Comparison of ENCODE assay signal across 8 mouse cellular contexts in genomic region chr10:81106113-81106721, GRCm38 (mm10). TPM values are rescaled to one million over a fixed set of nuclear protein-coding genes. Genes with fewer than 3 reads are reported as not detected.
A peak's percentile ranks its signal among the peaks of the same experiment; 100 is the strongest.
DNase-seq lines count a peak whose midpoint lies in the region; ATAC-seq lines count a peak whose summit lies in the region.

No protein-coding gene starts in this region.

- ATAC-seq in hindbrain, embryonic 12.5 days (ENCODE audit: low FRiP score) = peak; percentile 87

- H3K27ac ChIP-seq in hindbrain, embryonic 12.5 days = peak overlapping the region; percentile 99

- H3K9ac ChIP-seq in hindbrain, embryonic 12.5 days = peak overlapping the region; percentile 97

- H3K36me3 ChIP-seq in hindbrain, embryonic 12.5 days = peaks cover 31% of the 10 kb centered on the region

- H3K27me3 ChIP-seq in hindbrain, embryonic 12.5 days = no peaks in the 10 kb centered on the region

- H3K9me3 ChIP-seq in hindbrain, embryonic 12.5 days (replicated peaks) = no peaks in the 10 kb centered on the region

- peak overlapping the region; percentile 95 for H3K4me3 ChIP-seq in hindbrain, embryonic 12.5 days

- under 1% methylated on average over 34 of the region's 35 CpGs for WGBS in hindbrain, embryonic 12.5 days

- H3K4me2 ChIP-seq in hindbrain, embryonic 12.5 days (replicated peaks) = peak overlapping the region; percentile 75

- H3K4me1 ChIP-seq in hindbrain, embryonic 12.5 days = peaks cover 20% of the 10 kb centered on the region

- peak; percentile 96 for DNase-seq in Muller cell, postnatal 12 days (ENCODE audit: inconsistent ontology term)
- peak; percentile 85 for DNase-seq in cerebellum, adult 9-10 months
- DNase-seq in frontal cortex, adult 2 months (ENCODE audit: extremely low spot score in 1 of 2, low spot score in 1 of 2) = peak; percentile 50 to 78
- peak; percentile 85 to 86 for DNase-seq in layer of hippocampus, postnatal 14 days (ENCODE audit: low spot score in 2 of 2)
- DNase-seq in lung, postnatal 36 days = peak; percentile 86
- peak; percentile 91 for DNase-seq in retina, embryonic 14.5 days (ENCODE audit: low spot score)
- peak; percentile 94 for DNase-seq in thymus, postnatal 4 days

RNA-seq across cellular contexts. Expression of gene Map2k2, which starts 0.5 kb away (rescaled TPM):
- 189 and 202 TPM in 2 replicates for polyA plus RNA-seq in frontal cortex, adult 2 months (2012; rRNA removed)
- polyA plus RNA-seq in hindbrain, embryonic 12.5 days (2016; fragmentation: Nextera tagmentation; extraction: Ambion mirVana) = 223 and 232 TPM in 2 replicates
- total RNA-seq in layer of hippocampus, postnatal 14 days (2021) = 100 to 1,000 TPM; 132 to 134 TPM

RNA-seq across cellular contexts. Expression of gene Creb3l3, which starts 7.5 kb away (rescaled TPM):
- 0.44 and 0.63 TPM in 2 replicates for polyA plus RNA-seq in frontal cortex, adult 2 months (2012; rRNA removed)
- polyA plus RNA-seq in hindbrain, embryonic 12.5 days (2016; fragmentation: Nextera tagmentation; extraction: Ambion mirVana) = 0.12 and 0.46 TPM in 2 replicates
- under 1 TPM; 0.17 to 0.46 TPM for total RNA-seq in layer of hippocampus, postnatal 14 days (2021)

RNA-seq across cellular contexts. Expression of gene Zbtb7a, which starts 28.8 kb away (rescaled TPM):
- polyA plus RNA-seq in frontal cortex, adult 2 months (2012; rRNA removed) = 45.1 and 46.0 TPM in 2 replicates
- 17.7 and 18.2 TPM in 2 replicates for polyA plus RNA-seq in hindbrain, embryonic 12.5 days (2016; fragmentation: Nextera tagmentation; extraction: Ambion mirVana)
- 10 to 100 TPM; 61.6 to 63.6 TPM for total RNA-seq in layer of hippocampus, postnatal 14 days (2021)

RNA-seq across cellular contexts. Expression of gene Thop1, which starts 36.4 kb away (rescaled TPM):
- 60.8 and 63.1 TPM in 2 replicates for polyA plus RNA-seq in frontal cortex, adult 2 months (2012; rRNA removed)
- 57.5 and 58.0 TPM in 2 replicates for polyA plus RNA-seq in hindbrain, embryonic 12.5 days (2016; fragmentation: Nextera tagmentation; extraction: Ambion mirVana)
- 10 to 100 TPM; 52.6 TPM for total RNA-seq in layer of hippocampus, postnatal 14 days (2021)

RNA-seq across cellular contexts. Expression of gene Sgta, which starts 46.2 kb away (rescaled TPM):
- polyA plus RNA-seq in frontal cortex, adult 2 months (2012; rRNA removed) = 207 and 208 TPM in 2 replicates
- polyA plus RNA-seq in hindbrain, embryonic 12.5 days (2016; fragmentation: Nextera tagmentation; extraction: Ambion mirVana) = 259 and 269 TPM in 2 replicates
- 100 to 1,000 TPM; 169 to 174 TPM for total RNA-seq in layer of hippocampus, postnatal 14 days (2021)

Comparison
In these comparisons a context has a peak if more than half of its experiments do, and no peak if none do; other contexts are left out.
1. Peak in every context shown above with its lines: DNase-seq, ATAC-seq, H3K4me3 ChIP-seq and H3K27ac ChIP-seq.